Mouse (Mus musculus) adrenal gland, postnatal 4 days (tissue): Measurements from ENCODE around the gene Hilpda. TPM values are rescaled to one million over a fixed set of nuclear protein-coding genes. Genes with fewer than 3 reads are reported as not detected.

Source experiments
- DNase-seq, 2 experiments: peaks; one replicate each; pipeline ENCODE4 v3.0.0; 2021 to 2022; ENCODE audit warnings: low spot score in 2 of 2, mixed read lengths in 2 of 2
- long read RNA-seq, 2 experiments: library from polyadenylated mRNA; stranded (forward); transcript quantifications; one replicate each; pipeline ENCODE4 v2.0.0; 2021
- total RNA-seq, 2 experiments: library from RNA; stranded (reverse); gene quantifications; 2 replicates each; pipeline ENCODE4 v1.2.3; 2021

Hilpda gene
- total RNA-seq = 10 to 100 TPM; 11.7 TPM
- long read RNA-seq, experiment 1, transcript Hilpda-201 (2 exons, 982 nt) = major isoform, 17 of 17 reads
- long read RNA-seq, experiment 1, partial matches to known transcripts = 0 of 17 reads
- long read RNA-seq, experiment 1, other reads (novel, unspliced or antisense) = 0 of 17 reads
- long read RNA-seq, experiment 2, transcript Hilpda-201 (2 exons, 982 nt) = major isoform, 12 of 13 reads
- long read RNA-seq, experiment 2, partial matches to known transcripts = 1 of 13 reads
- long read RNA-seq, experiment 2, other reads (novel, unspliced or antisense) = 0 of 13 reads

GRCm38 (mm10) chr6:29272312-29273072 is at the start of gene Hilpda:
Hilpda (plus strand) TSS chr6:29272488.
- DNase-seq = peak; percentile 70 to 80

- DNase-seq = no peak
These were observed 42.9 kb upstream of the Hilpda start for GRCm38 (mm10) chr6:29229265-29229913.

- DNase-seq = no peak
These were observed 41.9 kb upstream of the Hilpda start for GRCm38 (mm10) chr6:29230386-29230785.

GRCm38 (mm10) chr6:29231799-29232198 is 40.5 kb upstream of the Hilpda start:
- no peak for DNase-seq

- DNase-seq = no peak
These were observed 40.0 kb upstream of the Hilpda start for GRCm38 (mm10) chr6:29232321-29232720.

- DNase-seq = no peak
These were observed 38.6 kb upstream of the Hilpda start for GRCm38 (mm10) chr6:29233710-29234109.

GRCm38 (mm10) chr6:29234272-29234671 is 38.0 kb upstream of the Hilpda start:
- no peak for DNase-seq

- DNase-seq = no peak
These were observed 31.5 kb upstream of the Hilpda start for GRCm38 (mm10) chr6:29240806-29241205.

- no peak for DNase-seq
These were observed 30.6 kb upstream of the Hilpda start for GRCm38 (mm10) chr6:29241697-29242096.

- DNase-seq = no peak
These were observed 30.0 kb upstream of the Hilpda start for GRCm38 (mm10) chr6:29242265-29242664.

- no peak for DNase-seq
These were observed 26.8 kb upstream of the Hilpda start for GRCm38 (mm10) chr6:29245272-29246120.

GRCm38 (mm10) chr6:29246183-29246582 is 26.1 kb upstream of the Hilpda start:
- no peak for DNase-seq

GRCm38 (mm10) chr6:29246585-29246984 is 25.7 kb upstream of the Hilpda start:
- no peak for DNase-seq

GRCm38 (mm10) chr6:29247072-29247471 is 25.2 kb upstream of the Hilpda start:
- no peak for DNase-seq

- no peak for DNase-seq
These were observed 12.9 kb upstream of the Hilpda start for GRCm38 (mm10) chr6:29259418-29259817.

GRCm38 (mm10) chr6:29261831-29262230 is 10.5 kb upstream of the Hilpda start:
- DNase-seq = no peak

GRCm38 (mm10) chr6:29263650-29264455 is 8.4 kb upstream of the Hilpda start:
- DNase-seq = no peak

GRCm38 (mm10) chr6:29264456-29264781 is 7.9 kb upstream of the Hilpda start:
- no peak for DNase-seq

GRCm38 (mm10) chr6:29266936-29267335 is 5.4 kb upstream of the Hilpda start:
- no peak for DNase-seq

- no peak for DNase-seq
These were observed 3.2 kb upstream of the Hilpda start for GRCm38 (mm10) chr6:29269006-29269668.
